11 mouse cellular contexts compared by ENCODE assay signal in genomic region chr6:140819451-140819878, GRCm38 (mm10).
A peak's percentile ranks its signal among the peaks of the same experiment; 100 is the strongest.
DNase-seq lines count a peak whose midpoint lies in the region; ATAC-seq and TF ChIP-seq lines count a peak whose summit lies in the region.
"Had no signal": no experiment of that assay in that cellular context is flagged by ENCODE, and none has a peak within 500 bp of the region (broad histone marks: within the 10 kb centered on the region; RNA-seq: fewer than 3 reads in every experiment).

No protein-coding gene starts in this region.

- peaks cover 3% of the 10 kb centered on the region; the same call in 1 of the 2 replicates for H3K4me1 ChIP-seq in heart, postnatal 0 days (ENCODE audit: control insufficient read depth, insufficient read depth)
- H3K4me1 ChIP-seq in heart, embryonic 11.5 days (ENCODE audit: control insufficient read depth, insufficient read depth, low read length), result no peaks in the 10 kb centered on the region
- H3K4me1 ChIP-seq: neural tube, embryonic 12.5 days had no signal

- TF ChIP-seq EP300 in heart, postnatal 0 days (IDR thresholded peaks at IDR 0.05; ENCODE audit: low read depth), result no peak

- H3K27ac ChIP-seq in heart, postnatal 0 days (ENCODE audit: low read depth), result no peak overlapping the region
- no peak overlapping the region for H3K27ac ChIP-seq in heart, embryonic 11.5 days (ENCODE audit: low read depth, low read length)
- H3K27ac ChIP-seq: neural tube, embryonic 12.5 days had no signal

- no peak overlapping the region for H3K4me3 ChIP-seq in heart, postnatal 0 days (ENCODE audit: low read depth, low read length)
- no peak overlapping the region for H3K4me3 ChIP-seq in heart, embryonic 11.5 days (ENCODE audit: low read depth, low read length)
- H3K4me3 ChIP-seq: neural tube, embryonic 12.5 days had no signal

- WGBS in heart, postnatal 0 days, result 55% methylated on average over 8 of the region's 8 CpGs
- 77% methylated on average over 8 of the region's 8 CpGs for WGBS in heart, embryonic 11.5 days (ENCODE audit: insufficient replicate concordance)

- no peaks in the 10 kb centered on the region for H3K27me3 ChIP-seq in heart, postnatal 0 days (ENCODE audit: control insufficient read depth, insufficient read depth, low read length)
- no peaks in the 10 kb centered on the region for H3K27me3 ChIP-seq in heart, embryonic 11.5 days (ENCODE audit: control insufficient read depth, insufficient read depth, low read length)
- H3K27me3 ChIP-seq: neural tube, embryonic 12.5 days had no signal

- H3K9me3 ChIP-seq in heart, postnatal 0 days (replicated peaks; ENCODE audit: control insufficient read depth, low read length), result no peaks in the 10 kb centered on the region
- H3K9me3 ChIP-seq in heart, embryonic 11.5 days (replicated peaks; ENCODE audit: control insufficient read depth, low read length), result no peaks in the 10 kb centered on the region
- H3K9me3 ChIP-seq: neural tube, embryonic 12.5 days had no signal

- peak; percentile 27; the same call in 1 of the 2 replicates for ATAC-seq in heart, postnatal 0 days (ENCODE audit: insufficient read depth, low read depth)
- ATAC-seq in heart, embryonic 11.5 days (replicated peaks; ENCODE audit: insufficient number of reproducible peaks, low FRiP score, low TSS enrichment), result no peak; the same call in 1 of the 2 replicates
- peak; percentile 6 for ATAC-seq in CD4-positive, CD25-positive, alpha-beta regulatory T cell, adult 4 months
- peak; percentile 83 to 87 for ATAC-seq in hematopoietic stem cell, adult 5-6 weeks (replicated peaks in 1 of 2; ENCODE audit: insufficient read depth in 1 of 2, low FRiP score in 2 of 2, low TSS enrichment in 1 of 2, low read depth in 1 of 2, poor library complexity in 2 of 2, severe bottlenecking in 2 of 2)
- peak; percentile 63 for ATAC-seq in megakaryocyte, adult 5-6 weeks (ENCODE audit: poor library complexity, severe bottlenecking)

- no peaks in the 10 kb centered on the region for H3K36me3 ChIP-seq in heart, postnatal 0 days (replicated peaks; ENCODE audit: control insufficient read depth, insufficient read depth, low read length)
- no peaks in the 10 kb centered on the region for H3K36me3 ChIP-seq in heart, embryonic 11.5 days (ENCODE audit: control insufficient read depth, insufficient read depth, low read length)
- H3K36me3 ChIP-seq: G1E; neural tube, embryonic 12.5 days had no signal

- DNase-seq in heart, postnatal 0 days (ENCODE audit: low spot score), result no peak
- DNase-seq in embryo, embryonic 10 days (ENCODE audit: low spot score), result no peak
- DNase-seq in right cerebral cortex, postnatal 10 days (ENCODE audit: low spot score in 2 of 2), result no peak
- DNase-seq in right cerebral cortex, postnatal 36 days (ENCODE audit: low spot score in 2 of 2), result no peak
- DNase-seq: cerebellum, adult 8-10 months had no signal

- no peak overlapping the region for H3K9ac ChIP-seq in heart, postnatal 0 days (replicated peaks; ENCODE audit: low read depth, low read length)
- no peak overlapping the region for H3K9ac ChIP-seq in heart, embryonic 11.5 days (ENCODE audit: low read depth, low read length)
- H3K9ac ChIP-seq: neural tube, embryonic 12.5 days had no signal

- H3K4me2 ChIP-seq in heart, postnatal 0 days (ENCODE audit: low read depth, low read length), result no peak overlapping the region
- no peak overlapping the region for H3K4me2 ChIP-seq in heart, embryonic 11.5 days
- H3K4me2 ChIP-seq: neural tube, embryonic 12.5 days had no signal

- TF ChIP-seq CTCF in heart, postnatal 0 days (IDR thresholded peaks at IDR 0.05; ENCODE audit: low read depth), result no peak
